Mouse (Mus musculus): Measurements from ENCODE around the gene Rpusd2. TPM values are rescaled to one million over a fixed set of nuclear protein-coding genes. Genes with fewer than 3 reads are reported as not detected.

Gene Rpusd2
- total and polyA plus RNA-seq, 3 experiments, result 15.5 to 18.6 TPM; not detected in 1

- no peak for TF ChIP-seq RCOR1 (IDR thresholded peaks at IDR 0.05; ENCODE audit: low read depth, low read length)
- TF ChIP-seq TBP (IDR thresholded peaks at IDR 0.05; ENCODE audit: low read depth, low read length), result peak; percentile 79
- H3K4me1 ChIP-seq (ENCODE audit: control insufficient read depth in 1 of 2, insufficient read depth in 2 of 2, low read length in 2 of 2), result peaks cover 7 to 23% of the 10 kb centered on the region in 2 experiments
- peak overlapping the region in 1 of 2 experiments; percentile 10; a peak in 1 of 4 replicates for H3K4me3 ChIP-seq (ENCODE audit: control insufficient read depth in 1 of 2, insufficient read depth in 1 of 2, low read depth in 2 of 2, low read length in 2 of 2)
- peaks cover 7% of the 10 kb centered on the region for H3K79me2 ChIP-seq (ENCODE audit: control insufficient read depth, insufficient read depth, low read length, poor library complexity)
- no peaks in the 10 kb centered on the region for H3K9me3 ChIP-seq (replicated peaks; ENCODE audit: insufficient read depth, low read length)
- peak; percentile 52 for DNase-seq (ENCODE audit: low read depth, low spot score)
- peak overlapping the region; percentile 39 for H3K9ac ChIP-seq (ENCODE audit: control insufficient read depth, low read depth, low read length, poor library complexity, severe bottlenecking)
- peaks cover 0 to 36% of the 10 kb centered on the region in 2 experiments for H3K36me3 ChIP-seq (ENCODE audit: control insufficient read depth in 1 of 2, insufficient read depth in 2 of 2, low read length in 2 of 2)
- H3K27me3 ChIP-seq (ENCODE audit: control insufficient read depth in 1 of 2, insufficient read depth in 2 of 2, low read length in 2 of 2), result no peaks in the 10 kb centered on the region
- H3K27ac ChIP-seq (ENCODE audit: control insufficient read depth, low read depth, low read length), result peak overlapping the region; percentile 95
These were observed 9.4 kb upstream of the Rpusd2 start for GRCm38 (mm10) chr2:119025239-119025616.

GRCm38 (mm10) chr2:119026951-119027350 is 7.6 kb upstream of the Rpusd2 start:
- Histone ChIP-seq H3K27ac (ENCODE audit: control insufficient read depth, low read depth, low read length) (no peak overlapping the region), H3K9ac (ENCODE audit: control insufficient read depth, low read depth, low read length, poor library complexity, severe bottlenecking) (no peak overlapping the region), H3K4me1 (ENCODE audit: control insufficient read depth in 1 of 2, insufficient read depth in 2 of 2, low read length in 2 of 2) (peaks cover 7 to 23% of the 10 kb centered on the region in 2 experiments)

GRCm38 (mm10) chr2:119028941-119029551 is 5.5 kb upstream of the Rpusd2 start, which contains the start of gene Ccdc32:
Gene Ccdc32 (minus strand): TSS chr2:119029393.
- TF ChIP-seq ELF1 (IDR thresholded peaks at IDR 0.05; ENCODE audit: low read depth, low read length) (peak; percentile 65), TBP (IDR thresholded peaks at IDR 0.05; ENCODE audit: low read depth, low read length) (peak; percentile 29; the same call in 1 of the 2 replicates), HCFC1 (IDR thresholded peaks at IDR 0.05; ENCODE audit: low read depth, low read length) (peak; percentile 61), POLR2A (IDR thresholded peaks at IDR 0.05; ENCODE audit: control insufficient read depth in 1 of 2, insufficient read depth in 1 of 2, low read depth in 1 of 2, low read length in 2 of 2, poor library complexity in 1 of 2) (peak in 1 of 2 experiments; percentile 75; a peak in 2 of 4 replicates), SIN3A (IDR thresholded peaks at IDR 0.05; ENCODE audit: low read length) (peak; percentile 78), NRF1 (IDR thresholded peaks at IDR 0.05; ENCODE audit: insufficient read depth, low read depth, low read length, poor library complexity, severe bottlenecking) (no peak), MXI1 (IDR thresholded peaks at IDR 0.05; ENCODE audit: low read depth, low read length) (peak; percentile 53; the same call in 1 of the 2 replicates), TAL1 (IDR thresholded peaks at IDR 0.05; ENCODE audit: low read length) (no peak), NELFE (IDR thresholded peaks at IDR 0.05; ENCODE audit: low read depth, low read length) (peak; percentile 71), MYC (IDR thresholded peaks at IDR 0.05; ENCODE audit: low read depth, low read length) (no peak), MAX (IDR thresholded peaks at IDR 0.05; ENCODE audit: low read length) (no peak), POLR2AphosphoS2 (IDR thresholded peaks at IDR 0.05; ENCODE audit: low read length) (peak; percentile 64; the same call in 1 of the 2 replicates), TCF12 (IDR thresholded peaks at IDR 0.05; ENCODE audit: low read depth, low read length) (peak; percentile 29; the same call in 1 of the 2 replicates), GABPA (IDR thresholded peaks at IDR 0.05; ENCODE audit: low read depth, low read length) (no peak), GATA1 (IDR thresholded peaks at IDR 0.05; ENCODE audit: low read depth, low read length) (no peak)
- Histone ChIP-seq H3K9me3 (replicated peaks; ENCODE audit: insufficient read depth, low read length) (no peaks in the 10 kb centered on the region), H3K4me1 (ENCODE audit: control insufficient read depth in 1 of 2, insufficient read depth in 2 of 2, low read length in 2 of 2) (peaks cover 7 to 21% of the 10 kb centered on the region in 2 experiments), H3K4me3 (ENCODE audit: control insufficient read depth in 1 of 2, insufficient read depth in 1 of 2, low read depth in 2 of 2, low read length in 2 of 2) (peak within 1 kb of the TSS; percentile 89 to 98), H3K27ac (ENCODE audit: control insufficient read depth, low read depth, low read length) (peak within 1 kb of the TSS; percentile 10), H3K36me3 (ENCODE audit: control insufficient read depth in 1 of 2, insufficient read depth in 2 of 2, low read length in 2 of 2) (peaks cover 0 to 29% of the 10 kb centered on the region in 2 experiments; a peak in 3 of 4 replicates), H3K27me3 (ENCODE audit: control insufficient read depth in 1 of 2, insufficient read depth in 2 of 2, low read length in 2 of 2) (no peaks in the 10 kb centered on the region), H3K9ac (ENCODE audit: control insufficient read depth, low read depth, low read length, poor library complexity, severe bottlenecking) (peak within 1 kb of the TSS; percentile 65), H3K79me2 (ENCODE audit: control insufficient read depth, insufficient read depth, low read length, poor library complexity) (peaks cover 7% of the 10 kb centered on the region)
- peak; percentile 94 for DNase-seq (ENCODE audit: low read depth, low spot score)

More at GRCm38 (mm10) chr2:119026951-119027350, 7.6 kb upstream of the Rpusd2 start:
- Histone ChIP-seq H3K27me3 (ENCODE audit: control insufficient read depth in 1 of 2, insufficient read depth in 2 of 2, low read length in 2 of 2) (no peaks in the 10 kb centered on the region), H3K9me3 (replicated peaks; ENCODE audit: insufficient read depth, low read length) (no peaks in the 10 kb centered on the region), H3K36me3 (ENCODE audit: control insufficient read depth in 1 of 2, insufficient read depth in 2 of 2, low read length in 2 of 2) (peaks cover 0 to 36% of the 10 kb centered on the region in 2 experiments), H3K79me2 (ENCODE audit: control insufficient read depth, insufficient read depth, low read length, poor library complexity) (peaks cover 7% of the 10 kb centered on the region), H3K4me3 (ENCODE audit: control insufficient read depth in 1 of 2, insufficient read depth in 1 of 2, low read depth in 2 of 2, low read length in 2 of 2) (no peak overlapping the region)
- DNase-seq (ENCODE audit: low read depth, low spot score), result no peak
- no peak for TF ChIP-seq MAFK (IDR thresholded peaks at IDR 0.05; ENCODE audit: borderline replicate concordance, low read depth, low read length)
- no peak for TF ChIP-seq SMC3 (IDR thresholded peaks at IDR 0.05; ENCODE audit: low read depth, low read length)

All from MEL (cell line).